Mouse (Mus musculus): ENCODE measurements around the gene Gatd1.
A peak's percentile ranks its signal among the peaks of the same experiment; 100 is the strongest.

- TF ChIP-seq ETS1 (IDR thresholded peaks at IDR 0.05; ENCODE audit: low read depth, low read length) (peak; percentile 50; the same call in 1 of the 2 replicates), POLR2A (IDR thresholded peaks at IDR 0.05; ENCODE audit: control insufficient read depth in 1 of 2, insufficient read depth in 1 of 2, low read depth in 1 of 2, low read length in 2 of 2, poor library complexity in 1 of 2) (peak; percentile 19 to 46; a peak in 2 of 4 replicates), USF1 (IDR thresholded peaks at IDR 0.05; ENCODE audit: low read depth, low read length) (no peak), CTCF (IDR thresholded peaks at IDR 0.05 in 2 of 3, conservative IDR thresholded peaks at IDR 0.05 in 1 of 3; ENCODE audit: control insufficient read depth in 1 of 3, insufficient read depth in 1 of 3, low read depth in 2 of 3, low read length in 3 of 3, poor library complexity in 1 of 3, severe bottlenecking in 1 of 3) (no peak), GATA1 (IDR thresholded peaks at IDR 0.05; ENCODE audit: low read depth, low read length) (peak; percentile 44; the same call in 1 of the 2 replicates), E2F4 (IDR thresholded peaks at IDR 0.05; ENCODE audit: borderline replicate concordance, low read depth, low read length) (no peak), POLR2AphosphoS2 (IDR thresholded peaks at IDR 0.05; ENCODE audit: low read length) (no peak), CHD1 (IDR thresholded peaks at IDR 0.05; ENCODE audit: low read depth, low read length) (peak; percentile 51)
Observed at GRCm38 (mm10) chr7:141390326-141391259, 23.3 kb downstream of the Gatd1 start.
